8 mouse cellular contexts compared by ENCODE assay signal in genomic region chr11:101057860-101058259, GRCm38 (mm10). TPM values are rescaled to one million over a fixed set of nuclear protein-coding genes. Genes with fewer than 3 reads are reported as not detected.
DNase-seq lines count a peak whose midpoint lies in the region; ATAC-seq and TF ChIP-seq lines count a peak whose summit lies in the region.

No protein-coding gene starts in this region.

- ATAC-seq in heart, embryonic 11.5 days (replicated peaks; ENCODE audit: insufficient number of reproducible peaks, low FRiP score, low TSS enrichment), result no peak

- no peak overlapping the region for H3K4me2 ChIP-seq in CH12.LX (ENCODE audit: insufficient read depth, low read depth, poor library complexity, severe bottlenecking)
- H3K4me2 ChIP-seq in heart, embryonic 11.5 days, result no peak overlapping the region

- no peak overlapping the region for H3K9ac ChIP-seq in CH12.LX (ENCODE audit: insufficient read depth, low read depth)
- no peak overlapping the region for H3K9ac ChIP-seq in heart, embryonic 11.5 days (ENCODE audit: low read depth, low read length)

- no peaks in the 10 kb centered on the region for H3K79me2 ChIP-seq in CH12.LX (replicated peaks; ENCODE audit: control insufficient read depth, extremely low read depth, insufficient read depth, poor library complexity, severe bottlenecking)

- peaks cover 79 to 97% of the 10 kb centered on the region in 2 experiments for H3K36me3 ChIP-seq in CH12.LX (replicated peaks in 1 of 2; ENCODE audit: control insufficient read depth in 1 of 2, insufficient read depth in 1 of 2, low read length in 1 of 2)
- H3K36me3 ChIP-seq in heart, embryonic 11.5 days (ENCODE audit: control insufficient read depth, insufficient read depth, low read length), result peaks cover 17% of the 10 kb centered on the region

- in situ Hi-C loops in CH12.LX (cut with MboI; ENCODE audit: low pct_ligation_motif_present, low pct_unique_long_range_greater_than_20kb, low sequenced_read_pairs), result loop anchor here (5.0 kb wide), 2 partner anchors 76 to 176 kb away; no protein-coding TSS in a partner anchor

- TF ChIP-seq EP300 in CH12.LX (IDR thresholded peaks at IDR 0.05; ENCODE audit: low read length), result no peak

- dilution Hi-C loops in CH12.LX (cut with MboI; ENCODE audit: extremely low pct_ligation_motif_present, extremely low pct_unique_long_range_greater_than_20kb, low sequenced_read_pairs), result no loop called here

- DNase-seq in CH12.LX (ENCODE audit: extremely low read depth), result peak; percentile 87
- peak; percentile 85 for DNase-seq in adrenal gland, adult 2 months
- peak; percentile 89 for DNase-seq in embryo, embryonic 10.5 days (ENCODE audit: low spot score)
- peak; percentile 79 to 89 for DNase-seq in layer of hippocampus, adult 2 months (ENCODE audit: low spot score in 2 of 2)
- DNase-seq in lung, postnatal 10 days, result peak; percentile 94
- peak; percentile 76 to 84 for DNase-seq in right cerebral cortex, postnatal 10 days (ENCODE audit: low spot score in 2 of 2)
- DNase-seq in urinary bladder, adult 2 months (ENCODE audit: low spot score), result peak; percentile 68

- no peak overlapping the region for H3K27ac ChIP-seq in CH12.LX (ENCODE audit: insufficient read depth, low read depth)
- peak overlapping the region; percentile 84; the same call in 1 of the 2 replicates for H3K27ac ChIP-seq in heart, embryonic 11.5 days (ENCODE audit: low read depth, low read length)
- peak overlapping the region; percentile 88 for H3K27ac ChIP-seq in layer of hippocampus, adult 2 months

- peaks cover 10% of the 10 kb centered on the region for H3K9me3 ChIP-seq in CH12.LX (replicated peaks; ENCODE audit: low read length)
- H3K9me3 ChIP-seq in heart, embryonic 11.5 days (replicated peaks; ENCODE audit: control insufficient read depth, low read length), result no peaks in the 10 kb centered on the region

- no peaks in the 10 kb centered on the region for H3K27me3 ChIP-seq in CH12.LX (replicated peaks)
- no peaks in the 10 kb centered on the region for H3K27me3 ChIP-seq in heart, embryonic 11.5 days (ENCODE audit: control insufficient read depth, insufficient read depth, low read length)

- 31% methylated on average over 5 of the region's 5 CpGs for WGBS in heart, embryonic 11.5 days (ENCODE audit: insufficient replicate concordance)

- no peak overlapping the region for H3K4me3 ChIP-seq in CH12.LX (replicated peaks in 1 of 3; ENCODE audit: low read depth in 2 of 3, low read length in 2 of 3, poor library complexity in 1 of 3)
- H3K4me3 ChIP-seq in heart, embryonic 11.5 days (ENCODE audit: low read depth, low read length), result no peak overlapping the region
- no peak overlapping the region for H3K4me3 ChIP-seq in layer of hippocampus, adult 2 months

- no peak for TF ChIP-seq POLR2A in CH12.LX (IDR thresholded peaks at IDR 0.05; ENCODE audit: low read depth, low read length)

- peak; percentile 90 for TF ChIP-seq RAD21 in CH12.LX (IDR thresholded peaks at IDR 0.05; ENCODE audit: low read depth, low read length)

- H3K4me1 ChIP-seq in CH12.LX (ENCODE audit: control insufficient read depth in 1 of 2, insufficient read depth in 2 of 2), result peaks cover 13 to 26% of the 10 kb centered on the region in 2 experiments
- H3K4me1 ChIP-seq in heart, embryonic 11.5 days (ENCODE audit: control insufficient read depth, insufficient read depth, low read length), result peaks cover 70% of the 10 kb centered on the region

- TF ChIP-seq CTCF in CH12.LX (conservative IDR thresholded peaks at IDR 0.05 in 1 of 2, IDR thresholded peaks at IDR 0.05 in 1 of 2; ENCODE audit: low read depth in 2 of 2, low read length in 2 of 2), result peak; percentile 59 to 94
- TF ChIP-seq CTCF in layer of hippocampus, adult 2 months (conservative IDR thresholded peaks at IDR 0.05), result peak; percentile 92

TF ChIP-seq in CH12.LX, 34 proteins besides CTCF, POLR2A, EP300 and RAD21:
- TF ChIP-seq MAFK (IDR thresholded peaks at IDR 0.05; ENCODE audit: insufficient replicate concordance, low read length) (no peak), JUND (conservative IDR thresholded peaks at IDR 0.05; ENCODE audit: low read depth, low read length) (no peak), KAT2A (IDR thresholded peaks at IDR 0.05; ENCODE audit: insufficient replicate concordance, low read length) (no peak), ELF1 (IDR thresholded peaks at IDR 0.05; ENCODE audit: low read depth, low read length) (no peak), ZKSCAN1 (IDR thresholded peaks at IDR 0.05; ENCODE audit: borderline replicate concordance, low read depth, low read length) (no peak), MAZ (IDR thresholded peaks at IDR 0.05; ENCODE audit: low read depth, low read length) (no peak), ZC3H11A (IDR thresholded peaks at IDR 0.05; ENCODE audit: low read depth, low read length) (peak; percentile 66), GABPA (IDR thresholded peaks at IDR 0.05; ENCODE audit: insufficient replicate concordance, low read depth, low read length) (no peak), IRF4 (IDR thresholded peaks at IDR 0.05; ENCODE audit: low read depth, low read length) (0 out of 2 replicates have a peak, but pooled peaks have one; percentile 11), SMC3 (IDR thresholded peaks at IDR 0.05; ENCODE audit: low read depth, low read length) (peak; percentile 91), MAX (IDR thresholded peaks at IDR 0.05; ENCODE audit: low read length) (no peak), TBP (conservative IDR thresholded peaks at IDR 0.05; ENCODE audit: low read depth, low read length) (no peak), MXI1 (IDR thresholded peaks at IDR 0.05; ENCODE audit: low read depth, low read length) (no peak), MEF2A (IDR thresholded peaks at IDR 0.05; ENCODE audit: borderline replicate concordance, low read depth, low read length) (no peak), JUN (IDR thresholded peaks at IDR 0.05; ENCODE audit: insufficient read depth, low read depth, low read length) (no peak), BHLHE40 (IDR thresholded peaks at IDR 0.05; ENCODE audit: low read depth, low read length) (no peak), MYC (IDR thresholded peaks at IDR 0.05; ENCODE audit: low read depth, low read length) (no peak), E2F4 (IDR thresholded peaks at IDR 0.05; ENCODE audit: insufficient replicate concordance, low read depth, low read length) (no peak), ETS1 (conservative IDR thresholded peaks at IDR 0.05; ENCODE audit: low read depth, low read length) (no peak), NRF1 (IDR thresholded peaks at IDR 0.05; ENCODE audit: low read depth, low read length) (0 out of 2 replicates have a peak, but pooled peaks have one; percentile 16)

RNA-seq across cellular contexts. Expression of gene Naglu, which starts 12.0 kb away (rescaled TPM):
- total RNA-seq in CH12.LX (2012; rRNA removed) (23.2 and 33.3 TPM in 2 replicates), CH12.LX (2014; rRNA removed) (12.8 and 13.8 TPM in 2 replicates)
- polyA plus RNA-seq in CH12.LX (2012; ENCODE audit: insufficient read length, low read depth), result 8.3 and 11.2 TPM in 2 replicates
- 10 to 100 TPM; 38.0 to 42.5 TPM for total RNA-seq in adrenal gland, adult 2 months (2021)
- 102 and 120 TPM in 2 replicates for polyA plus RNA-seq in adrenal gland, adult 2 months (2012; rRNA removed)
- 9.6 and 13.1 TPM in 2 replicates for polyA plus RNA-seq in heart, embryonic 11.5 days (2014; fragmentation: Nextera tagmentation; extraction: Ambion mirVana)
- total RNA-seq in layer of hippocampus, adult 2 months (2021), result 1 to 10 TPM; 8.7 to 9.6 TPM
- polyA plus RNA-seq in urinary bladder, adult 2 months (2012; rRNA removed), result 27.2 and 29.0 TPM in 2 replicates

RNA-seq across cellular contexts. Expression of gene Hsd17b1, which starts 20.4 kb away (rescaled TPM):
- total RNA-seq in CH12.LX (2012; rRNA removed) (0.29 and 0.81 TPM in 2 replicates), CH12.LX (2014; rRNA removed) (not detected in 2 replicates)
- polyA plus RNA-seq in CH12.LX (2012; ENCODE audit: insufficient read length, low read depth), result 0.17 TPM in 1 of 2 replicates, not detected in the other
- 1 to 10 TPM; 1.1 to 2.5 TPM for total RNA-seq in adrenal gland, adult 2 months (2021)
- polyA plus RNA-seq in adrenal gland, adult 2 months (2012; rRNA removed), result 2.1 and 2.3 TPM in 2 replicates
- 0.11 TPM in 1 of 2 replicates, not detected in the other for polyA plus RNA-seq in heart, embryonic 11.5 days (2014; fragmentation: Nextera tagmentation; extraction: Ambion mirVana)
- under 1 TPM; 0.71 to 0.92 TPM for total RNA-seq in layer of hippocampus, adult 2 months (2021)
- 0.56 and 0.57 TPM in 2 replicates for polyA plus RNA-seq in urinary bladder, adult 2 months (2012; rRNA removed)

RNA-seq across cellular contexts. Expression of gene Coasy, which starts 24.5 kb away (rescaled TPM):
- 74.9 and 78.9 TPM in 2 replicates for total RNA-seq in CH12.LX (2012; rRNA removed)
- total RNA-seq in CH12.LX (2014; rRNA removed), result 60.4 and 66.1 TPM in 2 replicates
- 56.6 and 63.4 TPM in 2 replicates for polyA plus RNA-seq in CH12.LX (2012; ENCODE audit: insufficient read length, low read depth)
- total RNA-seq in adrenal gland, adult 2 months (2021), result 10 to 100 TPM; 86.9 to 90.5 TPM
- polyA plus RNA-seq in adrenal gland, adult 2 months (2012; rRNA removed), result 178 and 187 TPM in 2 replicates
- polyA plus RNA-seq in heart, embryonic 11.5 days (2014; fragmentation: Nextera tagmentation; extraction: Ambion mirVana), result 29.6 and 34.3 TPM in 2 replicates
- total RNA-seq in layer of hippocampus, adult 2 months (2021), result 10 to 100 TPM; 24.9 to 25.8 TPM
- polyA plus RNA-seq in urinary bladder, adult 2 months (2012; rRNA removed), result 25.8 and 38.8 TPM in 2 replicates

RNA-seq across cellular contexts. Expression of gene Mlx, which starts 29.2 kb away (rescaled TPM):
- total RNA-seq in CH12.LX (2012; rRNA removed) (45.2 and 63.0 TPM in 2 replicates), CH12.LX (2014; rRNA removed) (93.1 and 116 TPM in 2 replicates)
- 43.3 and 51.5 TPM in 2 replicates for polyA plus RNA-seq in CH12.LX (2012; ENCODE audit: insufficient read length, low read depth)
- 10 to 100 TPM; 57.8 to 72.3 TPM for total RNA-seq in adrenal gland, adult 2 months (2021)
- polyA plus RNA-seq in adrenal gland, adult 2 months (2012; rRNA removed), result 36.3 and 42.4 TPM in 2 replicates
- 34.5 and 36.0 TPM in 2 replicates for polyA plus RNA-seq in heart, embryonic 11.5 days (2014; fragmentation: Nextera tagmentation; extraction: Ambion mirVana)
- total RNA-seq in layer of hippocampus, adult 2 months (2021), result 10 to 100 TPM; 40.0 to 41.1 TPM
- polyA plus RNA-seq in urinary bladder, adult 2 months (2012; rRNA removed), result 34.1 and 38.0 TPM in 2 replicates

RNA-seq across cellular contexts. Expression of gene Psmc3ip, which starts 37.4 kb away (rescaled TPM):
- total RNA-seq in CH12.LX (2012; rRNA removed) (63.7 and 106 TPM in 2 replicates), CH12.LX (2014; rRNA removed) (85.9 and 106 TPM in 2 replicates)
- 89.9 and 114 TPM in 2 replicates for polyA plus RNA-seq in CH12.LX (2012; ENCODE audit: insufficient read length, low read depth)
- 1 to 10 TPM; 3.6 to 5.9 TPM for total RNA-seq in adrenal gland, adult 2 months (2021)
- 0.38 and 0.71 TPM in 2 replicates for polyA plus RNA-seq in adrenal gland, adult 2 months (2012; rRNA removed)
- polyA plus RNA-seq in heart, embryonic 11.5 days (2014; fragmentation: Nextera tagmentation; extraction: Ambion mirVana), result 23.1 and 27.5 TPM in 2 replicates
- 1 to 10 TPM; 4.4 to 4.7 TPM for total RNA-seq in layer of hippocampus, adult 2 months (2021)
- 7.1 and 7.9 TPM in 2 replicates for polyA plus RNA-seq in urinary bladder, adult 2 months (2012; rRNA removed)
